Mouse (Mus musculus): ENCODE measurements at regions not wholly inside any gene's neighbourhood (a gene's known extent, or its start where the extent isn't known, plus 50 kb on each side); places are given as distances from the start of the nearest gene placed in this dataset.
A peak's percentile ranks its signal among the peaks of the same experiment; 100 is the strongest.

GRCm38 (mm10) chr7:133232889-133233441 is 108.8 kb upstream of the Ctbp2 start:
- DNase-seq, result no peak

GRCm38 (mm10) chr7:133230806-133231205 is 106.7 kb upstream of the Ctbp2 start:
- peak; percentile 18 for DNase-seq

DNA sequence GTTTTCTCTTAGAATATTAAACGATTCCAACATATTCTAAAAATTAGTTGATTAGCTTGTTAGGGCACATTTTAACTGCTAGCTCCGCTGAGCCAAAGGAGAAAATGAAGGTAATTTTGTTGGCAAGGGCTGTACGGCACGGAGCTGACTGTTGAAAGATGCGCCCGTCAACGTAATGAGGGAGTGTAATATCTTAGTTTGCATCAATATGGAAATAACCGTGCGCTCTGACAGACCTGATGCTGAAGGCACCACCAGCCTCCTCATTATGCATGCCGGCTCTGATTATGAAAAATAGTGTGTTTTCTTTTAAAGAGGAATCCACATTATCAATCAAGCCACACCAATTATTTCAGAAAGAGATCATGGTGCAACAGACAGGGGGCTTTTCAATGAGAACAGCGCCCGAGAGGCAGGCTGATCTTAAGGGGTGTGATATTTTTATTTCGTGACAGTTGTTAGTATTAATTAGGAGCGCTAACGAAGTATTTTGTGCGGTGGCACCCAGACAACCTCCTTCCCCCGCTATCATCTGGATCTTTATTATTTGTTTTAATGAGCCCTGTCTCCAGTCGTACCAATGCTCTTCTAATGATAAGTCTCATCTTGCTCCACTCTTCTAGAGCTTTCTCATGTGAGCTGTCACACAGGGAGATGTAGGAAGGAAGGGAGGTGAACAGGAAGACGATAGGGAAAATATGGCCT is 99.9 kb upstream of the Ctbp2 start:
- no peak for DNase-seq

GRCm38 (mm10) chr7:133212328-133212727 is 88.2 kb upstream of the Ctbp2 start:
- DNase-seq, result peak; percentile 9

DNA sequence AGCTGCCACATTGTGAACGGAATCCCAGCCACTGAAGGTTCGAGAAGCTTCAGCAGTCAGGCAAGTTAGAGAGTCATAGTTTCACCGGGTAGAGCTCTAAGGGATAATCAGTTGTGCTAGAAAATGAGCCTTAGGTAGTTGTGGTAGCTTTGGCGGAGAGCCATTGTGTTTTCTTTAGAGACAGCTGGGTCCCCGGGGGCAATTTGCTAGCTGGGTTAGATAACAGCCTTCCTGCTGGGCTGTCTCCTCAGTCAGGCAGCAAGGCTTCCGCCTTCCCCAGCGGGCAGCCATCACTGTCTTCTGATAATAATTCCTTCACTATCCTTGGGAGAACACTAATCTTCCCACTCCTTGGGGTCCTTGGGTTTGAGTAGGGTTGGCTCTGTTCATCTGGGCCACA is 81.5 kb upstream of the Ctbp2 start:
- DNase-seq, result no peak

GRCm38 (mm10) chr7:133204485-133204884 is 80.3 kb upstream of the Ctbp2 start:
- no peak for DNase-seq

GRCm38 (mm10) chr7:133203933-133204332 is 79.8 kb upstream of the Ctbp2 start:
- DNase-seq, result no peak

DNA sequence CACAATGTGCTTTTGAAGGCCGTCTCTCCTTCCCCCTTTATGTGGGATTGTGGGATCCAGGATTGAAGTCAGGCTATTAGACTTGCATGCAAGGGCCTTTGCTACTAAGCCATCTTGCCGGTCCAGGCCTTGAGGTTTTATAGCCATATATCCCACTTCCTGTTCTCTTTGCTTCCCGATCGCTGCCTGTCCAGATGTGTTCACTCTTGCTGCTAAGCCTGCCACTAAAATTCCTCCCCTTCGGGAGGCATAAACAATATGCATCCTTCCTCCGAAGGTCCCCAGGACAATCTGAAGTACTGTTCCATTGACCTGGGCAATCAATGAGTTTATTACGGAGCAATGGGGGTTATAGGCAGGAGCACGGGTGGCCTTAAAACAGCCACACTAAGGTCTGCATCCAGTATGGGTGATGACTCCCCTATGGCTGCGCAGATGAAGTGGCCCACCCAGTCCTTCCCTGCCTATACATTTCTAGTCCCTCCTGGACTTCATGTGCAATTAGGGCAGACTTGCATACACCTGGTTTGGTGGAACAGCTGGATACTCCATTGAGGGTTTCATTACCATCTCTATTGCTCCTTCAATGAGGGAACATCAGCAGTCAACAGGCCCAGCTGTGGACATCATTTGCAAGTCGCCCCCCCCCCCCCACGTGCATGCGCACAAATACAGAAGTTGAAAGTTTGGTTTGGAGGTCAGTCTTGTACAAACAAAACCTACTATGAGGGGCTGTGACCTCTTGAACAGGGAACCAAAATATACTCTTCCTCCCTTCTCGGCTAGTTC is 78.1 kb upstream of the Ctbp2 start:
- DNase-seq, result no peak

GRCm38 (mm10) chr7:133199046-133199445 is 74.9 kb upstream of the Ctbp2 start:
- peak; percentile 19 for DNase-seq

GRCm38 (mm10) chr7:133189880-133190462 is 65.8 kb upstream of the Ctbp2 start:
- DNase-seq, result no peak

DNA sequence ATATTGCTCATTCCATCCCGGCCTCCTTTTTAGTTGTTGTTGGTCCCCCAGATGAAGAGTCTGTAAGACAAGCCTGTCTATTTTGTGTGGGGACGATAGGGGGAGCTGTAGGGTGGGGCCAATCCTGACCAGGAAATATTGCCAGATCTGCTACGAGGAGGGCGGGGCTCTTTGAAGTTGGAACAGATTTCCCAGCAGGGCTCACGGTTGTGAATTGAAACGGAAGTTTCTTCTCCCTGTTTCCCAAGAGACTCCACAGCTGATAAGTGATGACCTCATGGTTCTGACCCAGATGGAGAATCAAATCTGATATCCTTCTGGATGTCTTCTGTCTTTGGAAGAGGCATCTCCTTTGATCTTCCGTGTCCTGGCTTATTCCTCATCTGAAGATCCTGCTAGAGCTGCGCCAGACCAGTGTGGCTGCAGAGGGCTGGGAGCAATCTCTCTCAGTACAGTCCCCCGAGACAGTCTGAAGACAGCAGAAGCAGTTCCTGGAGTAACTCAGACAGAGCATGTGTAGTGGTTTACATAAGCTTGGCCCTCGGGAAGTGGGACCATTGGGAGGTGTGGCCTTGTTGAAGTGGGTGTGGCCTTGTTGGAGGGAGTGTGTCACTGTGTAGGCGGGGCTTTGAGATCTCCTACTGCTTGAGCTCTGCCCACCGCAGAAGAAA is 61.9 kb upstream of the Ctbp2 start:
- DNase-seq, result peak; percentile 90

GRCm38 (mm10) chr7:133184905-133185594 is 60.9 kb upstream of the Ctbp2 start:
- DNase-seq, result peak; percentile 5

- DNase-seq, result no peak
These were observed 57.2 kb upstream of the Ctbp2 start for GRCm38 (mm10) chr7:133181388-133181787.

GRCm38 (mm10) chr7:133177179-133177575 is 53.0 kb upstream of the Ctbp2 start:
- no peak for DNase-seq

GRCm38 (mm10) chr7:133176256-133177178 is 52.4 kb upstream of the Ctbp2 start:
- peak; percentile 75 for DNase-seq

Measured in adrenal gland, postnatal 14 days (tissue).